Mouse (Mus musculus) heart, embryonic 11.5 days (tissue): Measurements from ENCODE around the gene Meis1. TPM values are rescaled to one million over a fixed set of nuclear protein-coding genes. Genes with fewer than 3 reads are reported as not detected.

Source experiments
- ATAC-seq: fragments of 200-750 bp; cut with Nextera tagmentation; replicated peaks from 2 replicates; pipeline ENCODE4 v1.8.0; 2017; ENCODE audit warnings: moderate library complexity; ENCODE audit not compliant: insufficient number of reproducible peaks, low FRiP score, low TSS enrichment
- H3K27ac ChIP-seq: fragments of 300-500 bp; sonication (generic); 2 replicates; pipeline ENCODE4 v1.5.1; 2014; ENCODE audit warnings: mild to moderate bottlenecking, low read depth, low read length
- H3K27me3 ChIP-seq: fragments of 300-500 bp; sonication (generic); 2 replicates; pipeline ENCODE4 v1.6.1; 2014; ENCODE audit warnings: mild to moderate bottlenecking, low read length, mixed read lengths; ENCODE audit not compliant: control insufficient read depth, insufficient read depth
- H3K36me3 ChIP-seq: fragments of 300-500 bp; sonication (generic); 2 replicates; pipeline ENCODE4 v1.6.1; 2014; ENCODE audit warnings: mild to moderate bottlenecking, low read length, moderate library complexity, mixed read lengths; ENCODE audit not compliant: control insufficient read depth, insufficient read depth
- H3K4me1 ChIP-seq: fragments of 300-500 bp; sonication (generic); 2 replicates; pipeline ENCODE4 v1.6.1; 2014; ENCODE audit warnings: low read length; ENCODE audit not compliant: control insufficient read depth, insufficient read depth
- H3K4me2 ChIP-seq: fragments of 300-500 bp; sonication (generic); 2 replicates; pipeline ENCODE4 v1.6.1; 2014; ENCODE audit warnings: mild to moderate bottlenecking, moderate library complexity
- H3K4me3 ChIP-seq: fragments of 300-500 bp; sonication (generic); 2 replicates; pipeline ENCODE4 v1.5.1; 2014; ENCODE audit warnings: low read depth, low read length
- H3K9ac ChIP-seq: fragments of 300-500 bp; sonication (generic); 2 replicates; pipeline ENCODE4 v1.6.1; 2014; ENCODE audit warnings: mild to moderate bottlenecking, low read depth, low read length, moderate library complexity
- H3K9me3 ChIP-seq: fragments of 300-500 bp; sonication (generic); replicated peaks from 2 replicates; pipeline ENCODE4 v1.6.1; 2016; ENCODE audit warnings: low read length; ENCODE audit not compliant: control insufficient read depth
- WGBS: fragments of 180-500 bp; shearing (Covaris S2); extraction: QIAGEN DNeasy Blood & Tissue Kit; methylation state at CpG from one replicate; pipeline ENCODE4 v1.1.7; 2014; ENCODE audit not compliant: insufficient replicate concordance; 5-methylcytosine and 5-hydroxymethylcytosine counted together
- polyA plus RNA-seq: library from polyadenylated mRNA; unstranded; fragments of >200 nt; fragmentation: Nextera tagmentation; extraction: Ambion mirVana; gene quantifications from 2 replicates; pipeline ENCODE4 v1.2.1, GENCODE M21; 2014

The Meis1 gene
- 72.8 and 89.0 TPM in 2 replicates for polyA plus RNA-seq

- Histone ChIP-seq H3K9me3 (no peaks in the 10 kb centered on the region), H3K27ac (peak within 1 kb of the TSS; percentile 100), H3K36me3 (peaks cover 2% of the 10 kb centered on the region; the same call in 1 of the 2 replicates), H3K4me2 (peak within 1 kb of the TSS; percentile 81), H3K27me3 (no peaks in the 10 kb centered on the region), H3K4me3 (peak within 1 kb of the TSS; percentile 70), H3K9ac (peak within 1 kb of the TSS; percentile 100), H3K4me1 (peaks cover 22% of the 10 kb centered on the region)
- WGBS = under 1% methylated on average over 29 of the region's 29 CpGs
- ATAC-seq = peak; percentile 86
Measured at GRCm38 (mm10) chr11:19018489-19019203, at the start of gene Meis1. TSS of gene Meis1 (minus strand) at chr11:19018985.

DNA sequence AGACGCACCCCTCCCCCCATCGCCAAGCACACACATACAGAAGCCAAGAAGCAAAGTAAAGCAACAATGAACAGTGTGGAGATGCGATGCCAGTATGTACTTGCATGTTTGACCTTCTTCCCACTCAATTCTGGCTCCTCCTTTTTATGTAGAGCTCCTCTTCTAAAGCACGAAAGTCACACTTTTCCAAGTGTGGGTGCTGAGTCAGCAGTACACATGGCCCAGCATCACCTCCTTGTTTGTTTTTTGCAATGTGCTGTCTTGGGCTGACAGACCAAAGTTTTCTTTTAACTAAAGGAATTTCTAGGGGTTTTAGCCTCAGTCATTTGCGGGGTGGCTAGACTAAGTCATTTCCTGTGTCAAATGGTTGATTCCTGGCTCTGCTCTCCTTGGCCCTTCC, 48.5 kb upstream of the Meis1 start:
- ATAC-seq = no peak
- 82% methylated on average over 5 of the region's 5 CpGs for WGBS

GRCm38 (mm10) chr11:19049276-19049675, 30.5 kb upstream of the Meis1 start:
- 41% methylated on average over 7 of the region's 7 CpGs for WGBS
- H3K4me3 ChIP-seq = no peak overlapping the region
- H3K27ac ChIP-seq = no peak overlapping the region
- no peak overlapping the region for H3K9ac ChIP-seq
- no peak for ATAC-seq
- no peaks in the 10 kb centered on the region for H3K4me1 ChIP-seq
- no peaks in the 10 kb centered on the region for H3K27me3 ChIP-seq
- no peak overlapping the region for H3K4me2 ChIP-seq
- no peaks in the 10 kb centered on the region for H3K9me3 ChIP-seq
- H3K36me3 ChIP-seq = no peaks in the 10 kb centered on the region

More for the DNA sequence above, 48.5 kb upstream of the Meis1 start:
- H3K4me3 ChIP-seq = no peak overlapping the region
- H3K27me3 ChIP-seq = no peaks in the 10 kb centered on the region
- H3K27ac ChIP-seq = no peak overlapping the region
- no peak overlapping the region for H3K9ac ChIP-seq
- H3K9me3 ChIP-seq = no peaks in the 10 kb centered on the region
- no peak overlapping the region for H3K4me2 ChIP-seq
- no peaks in the 10 kb centered on the region for H3K36me3 ChIP-seq
- H3K4me1 ChIP-seq = no peaks in the 10 kb centered on the region

DNA sequence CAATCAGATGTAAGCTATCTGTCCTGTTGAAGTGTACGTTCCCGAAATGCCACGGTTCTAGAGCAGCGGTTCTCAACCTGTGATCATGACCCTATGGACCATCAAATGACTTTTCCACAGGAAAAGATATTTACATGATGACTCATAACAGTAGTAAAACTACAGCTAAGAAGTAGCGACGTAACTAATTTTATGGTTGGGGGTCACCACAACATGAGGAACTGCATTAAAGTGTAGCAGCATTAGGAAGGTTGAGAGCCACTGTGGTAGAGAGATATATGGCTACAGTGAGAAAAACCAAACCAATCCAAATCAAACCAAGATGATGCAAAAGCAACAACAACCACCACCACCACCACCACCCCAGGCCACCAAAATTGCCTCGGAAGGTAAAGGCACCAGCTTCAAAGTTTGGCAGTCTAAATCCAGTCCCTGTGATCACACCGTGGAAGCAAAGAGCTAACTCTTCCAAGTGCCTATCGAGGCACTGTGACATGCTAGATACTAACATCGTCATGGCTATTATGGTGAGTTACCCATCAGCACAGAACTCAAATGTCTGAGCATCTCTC, 17.9 kb upstream of the Meis1 start:
- Histone ChIP-seq H3K4me2 (no peak overlapping the region), H3K4me1 (no peaks in the 10 kb centered on the region), H3K9me3 (no peaks in the 10 kb centered on the region), H3K27me3 (no peaks in the 10 kb centered on the region), H3K9ac (no peak overlapping the region), H3K36me3 (no peaks in the 10 kb centered on the region), H3K4me3 (no peak overlapping the region), H3K27ac (no peak overlapping the region)
- no peak for ATAC-seq
- WGBS = 85% methylated on average over 10 of the region's 10 CpGs

- H3K9me3 ChIP-seq = no peaks in the 10 kb centered on the region
- peak overlapping the region; percentile 98 for H3K4me2 ChIP-seq
- WGBS = under 1% methylated on average over 58 of the region's 58 CpGs
- H3K36me3 ChIP-seq = no peaks in the 10 kb centered on the region
- H3K9ac ChIP-seq = peak overlapping the region; percentile 89
- H3K27me3 ChIP-seq = no peaks in the 10 kb centered on the region
- ATAC-seq = peak; percentile 84
- H3K4me3 ChIP-seq = peak overlapping the region; percentile 48
- H3K4me1 ChIP-seq = peaks cover 13% of the 10 kb centered on the region
- peak overlapping the region; percentile 84 for H3K27ac ChIP-seq
Measured at GRCm38 (mm10) chr11:19026581-19027561, 8.1 kb upstream of the Meis1 start.

DNA sequence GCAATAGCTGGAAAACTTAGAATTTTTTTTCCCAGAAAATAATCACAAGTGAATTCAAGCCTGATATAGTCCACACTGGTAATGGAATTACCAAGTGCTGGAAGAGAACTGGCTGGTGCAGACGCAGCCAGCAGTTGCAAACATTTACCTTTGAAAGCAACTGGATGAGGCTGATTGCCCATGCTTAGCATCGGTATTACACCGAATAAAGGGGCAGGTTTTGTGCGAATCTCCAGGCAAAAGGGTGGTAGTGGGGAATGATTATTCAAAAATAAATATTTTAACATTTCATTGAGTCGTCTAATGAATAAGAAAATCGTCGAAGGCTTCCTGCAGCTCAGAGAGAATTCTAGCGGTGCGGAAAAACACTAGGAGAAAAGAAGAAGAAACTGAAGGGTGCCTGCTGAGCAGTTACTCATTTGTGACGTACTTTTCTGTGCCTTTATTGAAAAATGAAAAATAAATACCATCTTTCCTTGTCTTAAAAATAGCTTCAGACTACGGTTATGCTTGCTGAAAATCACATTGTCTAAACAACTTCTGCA, 7.3 kb upstream of the Meis1 start:
- H3K9ac ChIP-seq = peak overlapping the region; percentile 89
- no peaks in the 10 kb centered on the region for H3K9me3 ChIP-seq
- H3K4me2 ChIP-seq = peak overlapping the region; percentile 98
- WGBS = 6% methylated on average over 11 of the region's 11 CpGs
- H3K4me1 ChIP-seq = peaks cover 20% of the 10 kb centered on the region
- H3K36me3 ChIP-seq = no peaks in the 10 kb centered on the region
- H3K4me3 ChIP-seq = peak overlapping the region; percentile 48
- peak overlapping the region; percentile 84; the same call in 1 of the 2 replicates for H3K27ac ChIP-seq
- ATAC-seq = no peak
- no peaks in the 10 kb centered on the region for H3K27me3 ChIP-seq

DNA sequence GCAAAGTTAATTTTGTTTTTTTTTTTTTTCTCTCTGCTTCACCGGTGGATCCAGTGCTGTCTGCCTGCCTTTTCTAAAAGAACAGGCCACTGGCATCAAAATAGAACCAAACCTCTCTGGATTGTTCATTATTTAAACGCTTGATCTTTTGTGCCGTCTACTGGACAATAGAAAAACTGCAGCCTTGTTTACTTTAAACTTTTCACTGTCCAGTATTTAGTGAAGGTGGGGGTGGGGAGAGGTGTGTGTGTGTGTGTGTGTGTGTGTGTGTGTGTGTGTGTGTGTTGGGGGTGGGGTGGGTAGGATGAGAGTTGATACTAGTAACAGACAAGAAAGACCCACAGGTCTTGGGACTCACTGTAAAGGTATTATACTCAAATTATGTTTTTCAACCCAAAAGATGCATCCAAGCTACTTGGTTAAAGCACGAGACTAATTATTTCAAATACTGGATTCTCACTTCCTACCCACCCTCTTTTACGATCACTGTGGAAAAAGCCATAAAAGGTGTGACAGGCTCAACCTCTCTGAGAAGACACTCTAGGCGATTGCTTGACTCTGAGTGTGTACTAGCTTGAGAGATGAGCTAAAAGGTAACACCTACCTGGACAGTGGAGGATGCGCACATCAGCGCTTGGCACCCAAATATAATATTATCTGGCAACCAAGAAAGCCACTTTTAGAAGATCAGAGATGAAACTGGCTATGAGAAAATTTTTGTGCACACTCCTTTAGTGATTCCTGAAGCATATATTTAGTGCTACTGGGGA, 5.9 kb upstream of the Meis1 start:
- no peak for ATAC-seq
- Histone ChIP-seq H3K4me1 (peaks cover 23% of the 10 kb centered on the region), H3K27ac (no peak overlapping the region), H3K36me3 (no peaks in the 10 kb centered on the region), H3K9me3 (no peaks in the 10 kb centered on the region), H3K4me2 (no peak overlapping the region), H3K27me3 (no peaks in the 10 kb centered on the region), H3K9ac (no peak overlapping the region), H3K4me3 (no peak overlapping the region)
- WGBS = 30% methylated on average over 8 of the region's 8 CpGs
